Mouse (Mus musculus): ENCODE data around the gene Khdc1b. TPM values are rescaled to one million over a fixed set of nuclear protein-coding genes. Genes with fewer than 3 reads are reported as not detected.

Khdc1b gene
- polyA plus RNA-seq, 1 experiment from 2014 or later, result 0.17 TPM

- no peak overlapping the region for H3K4me3 ChIP-seq (ENCODE audit: low read depth, low read length)
- WGBS, result 20% methylated on average over 2 of the region's 2 CpGs
- no peaks in the 10 kb centered on the region for H3K27me3 ChIP-seq (ENCODE audit: control insufficient read depth, insufficient read depth, low read length)
- no peaks in the 10 kb centered on the region for H3K4me1 ChIP-seq (ENCODE audit: control insufficient read depth, insufficient read depth, low read length)
- H3K36me3 ChIP-seq (ENCODE audit: control insufficient read depth, insufficient read depth, low read length), result no peaks in the 10 kb centered on the region
- H3K9ac ChIP-seq (replicated peaks; ENCODE audit: low read depth, low read length), result no peak overlapping the region
- no peak overlapping the region for H3K4me2 ChIP-seq (ENCODE audit: low read depth, low read length)
- no peaks in the 10 kb centered on the region for H3K9me3 ChIP-seq (ENCODE audit: control insufficient read depth, low read length)
- ATAC-seq (ENCODE audit: low read depth), result peak; percentile 58; the same call in 1 of the 2 replicates
- H3K27ac ChIP-seq (ENCODE audit: low read depth, low read length), result no peak overlapping the region
These were observed 23.9 kb downstream of the Khdc1b start for GRCm38 (mm10) chr1:21407266-21407665.

GRCm38 (mm10) chr1:21411331-21412196, 28.2 kb downstream of the Khdc1b start:
- H3K4me2 ChIP-seq (ENCODE audit: low read depth, low read length), result no peak overlapping the region
- peak; percentile 90 for ATAC-seq (ENCODE audit: low read depth)

DNA sequence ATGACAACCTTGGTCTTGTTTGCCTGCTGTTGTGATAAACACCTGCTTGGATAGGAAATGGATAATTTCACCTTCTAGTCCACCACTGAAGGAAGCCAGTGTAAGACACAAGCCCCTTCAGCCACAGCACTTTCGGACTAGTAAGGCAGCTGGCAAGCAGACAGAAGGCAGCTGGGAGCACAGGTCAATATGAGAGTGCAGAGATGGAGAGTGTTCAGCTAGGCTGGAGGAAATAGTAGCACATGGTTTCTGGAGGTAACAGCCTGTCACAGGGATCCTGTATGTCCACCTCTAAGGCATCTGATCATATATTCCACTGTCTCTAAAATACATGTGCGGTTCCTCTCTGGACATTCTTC, 28.8 kb downstream of the Khdc1b start:
- H3K27me3 ChIP-seq (ENCODE audit: control insufficient read depth, insufficient read depth, low read length), result no peaks in the 10 kb centered on the region
- H3K9ac ChIP-seq (replicated peaks; ENCODE audit: low read depth, low read length), result no peak overlapping the region
- ATAC-seq (ENCODE audit: low read depth), result no peak
- no peak overlapping the region for H3K4me3 ChIP-seq (ENCODE audit: low read depth, low read length)
- 96% methylated on average over 2 of the region's 2 CpGs for WGBS
- H3K4me1 ChIP-seq (ENCODE audit: control insufficient read depth, insufficient read depth, low read length), result no peaks in the 10 kb centered on the region
- no peaks in the 10 kb centered on the region for H3K36me3 ChIP-seq (ENCODE audit: control insufficient read depth, insufficient read depth, low read length)
- H3K9me3 ChIP-seq (ENCODE audit: control insufficient read depth, low read length), result no peaks in the 10 kb centered on the region
- H3K4me2 ChIP-seq (ENCODE audit: low read depth, low read length), result no peak overlapping the region
- no peak overlapping the region for H3K27ac ChIP-seq (ENCODE audit: low read depth, low read length)

More at GRCm38 (mm10) chr1:21411331-21412196, 28.2 kb downstream of the Khdc1b start:
- WGBS, result 49% methylated on average over 18 of the region's 18 CpGs
- H3K4me3 ChIP-seq (ENCODE audit: low read depth, low read length), result no peak overlapping the region
- no peaks in the 10 kb centered on the region for H3K36me3 ChIP-seq (ENCODE audit: control insufficient read depth, insufficient read depth, low read length)
- H3K27me3 ChIP-seq (ENCODE audit: control insufficient read depth, insufficient read depth, low read length), result no peaks in the 10 kb centered on the region
- no peaks in the 10 kb centered on the region for H3K4me1 ChIP-seq (ENCODE audit: control insufficient read depth, insufficient read depth, low read length)
- H3K27ac ChIP-seq (ENCODE audit: low read depth, low read length), result no peak overlapping the region
- no peaks in the 10 kb centered on the region for H3K9me3 ChIP-seq (ENCODE audit: control insufficient read depth, low read length)
- H3K9ac ChIP-seq (replicated peaks; ENCODE audit: low read depth, low read length), result no peak overlapping the region

- no peak overlapping the region for H3K9ac ChIP-seq (replicated peaks; ENCODE audit: low read depth, low read length)
- H3K4me3 ChIP-seq (ENCODE audit: low read depth, low read length), result no peak overlapping the region
- H3K9me3 ChIP-seq (ENCODE audit: control insufficient read depth, low read length), result no peaks in the 10 kb centered on the region
- H3K36me3 ChIP-seq (ENCODE audit: control insufficient read depth, insufficient read depth, low read length), result no peaks in the 10 kb centered on the region
- H3K27me3 ChIP-seq (ENCODE audit: control insufficient read depth, insufficient read depth, low read length), result no peaks in the 10 kb centered on the region
- no peak for ATAC-seq (ENCODE audit: low read depth)
- no peak overlapping the region for H3K27ac ChIP-seq (ENCODE audit: low read depth, low read length)
- no peaks in the 10 kb centered on the region for H3K4me1 ChIP-seq (ENCODE audit: control insufficient read depth, insufficient read depth, low read length)
- no peak overlapping the region for H3K4me2 ChIP-seq (ENCODE audit: low read depth, low read length)
These were observed 36.0 kb downstream of the Khdc1b start for GRCm38 (mm10) chr1:21419370-21419769.

DNA sequence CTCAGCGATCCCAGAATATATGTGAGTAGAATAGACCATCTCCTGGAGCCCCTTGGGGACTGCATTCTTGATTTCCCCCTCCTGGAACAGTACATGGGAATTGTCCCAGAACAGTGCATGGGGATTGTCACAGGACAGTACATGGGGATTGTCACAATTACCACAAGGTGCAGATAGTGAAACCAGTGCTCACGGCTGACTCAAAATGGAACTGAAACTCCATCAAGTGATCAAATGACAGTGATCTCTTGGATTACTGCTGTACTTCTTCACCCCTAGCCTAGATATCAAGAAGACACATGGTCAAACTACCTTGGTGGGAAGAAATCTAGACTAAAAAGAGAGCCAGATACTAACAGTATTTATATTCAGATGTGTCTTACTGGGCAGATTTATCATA, 42.3 kb downstream of the Khdc1b start:
- Histone ChIP-seq H3K36me3 (ENCODE audit: control insufficient read depth, insufficient read depth, low read length) (no peaks in the 10 kb centered on the region), H3K27me3 (ENCODE audit: control insufficient read depth, insufficient read depth, low read length) (no peaks in the 10 kb centered on the region), H3K4me3 (ENCODE audit: low read depth, low read length) (no peak overlapping the region), H3K9me3 (ENCODE audit: control insufficient read depth, low read length) (no peaks in the 10 kb centered on the region), H3K4me1 (ENCODE audit: control insufficient read depth, insufficient read depth, low read length) (no peaks in the 10 kb centered on the region), H3K9ac (replicated peaks; ENCODE audit: low read depth, low read length) (no peak overlapping the region), H3K27ac (ENCODE audit: low read depth, low read length) (no peak overlapping the region), H3K4me2 (ENCODE audit: low read depth, low read length) (no peak overlapping the region)
- no peak for ATAC-seq (ENCODE audit: low read depth)
- WGBS, result 92% methylated on average over 2 of the region's 2 CpGs

- no peaks in the 10 kb centered on the region for H3K4me1 ChIP-seq (ENCODE audit: control insufficient read depth, insufficient read depth, low read length)
- H3K4me2 ChIP-seq (ENCODE audit: low read depth, low read length), result no peak overlapping the region
- ATAC-seq (ENCODE audit: low read depth), result no peak
- no peaks in the 10 kb centered on the region for H3K27me3 ChIP-seq (ENCODE audit: control insufficient read depth, insufficient read depth, low read length)
- WGBS, result 77% methylated on average over 4 of the region's 4 CpGs
- H3K27ac ChIP-seq (ENCODE audit: low read depth, low read length), result no peak overlapping the region
- H3K9ac ChIP-seq (replicated peaks; ENCODE audit: low read depth, low read length), result no peak overlapping the region
- H3K4me3 ChIP-seq (ENCODE audit: low read depth, low read length), result no peak overlapping the region
- no peaks in the 10 kb centered on the region for H3K36me3 ChIP-seq (ENCODE audit: control insufficient read depth, insufficient read depth, low read length)
- H3K9me3 ChIP-seq (ENCODE audit: control insufficient read depth, low read length), result no peaks in the 10 kb centered on the region
These were observed 44.7 kb downstream of the Khdc1b start for GRCm38 (mm10) chr1:21428079-21428478.

DNA sequence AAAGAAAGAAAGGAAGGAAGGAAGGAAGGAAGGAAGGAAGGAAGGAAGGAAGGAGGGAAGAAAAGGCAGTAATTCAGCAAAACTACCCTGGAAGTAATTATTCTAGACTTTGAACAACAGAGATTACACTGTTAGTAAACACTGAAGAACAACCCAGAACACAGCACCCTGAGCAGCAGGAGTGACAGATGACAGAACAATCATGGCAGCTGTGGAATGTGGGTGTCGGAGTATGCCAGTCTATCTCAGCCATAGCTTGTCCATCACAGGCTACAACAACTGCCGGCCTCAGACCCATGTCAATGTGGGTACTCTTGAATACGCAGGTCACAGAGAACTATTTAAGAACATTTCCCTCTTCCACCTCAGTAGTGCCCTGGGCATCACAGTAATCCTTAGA, 48.3 kb downstream of the Khdc1b start:
- Histone ChIP-seq H3K9me3 (ENCODE audit: control insufficient read depth, low read length) (no peaks in the 10 kb centered on the region), H3K36me3 (ENCODE audit: control insufficient read depth, insufficient read depth, low read length) (no peaks in the 10 kb centered on the region), H3K27me3 (ENCODE audit: control insufficient read depth, insufficient read depth, low read length) (no peaks in the 10 kb centered on the region), H3K9ac (replicated peaks; ENCODE audit: low read depth, low read length) (no peak overlapping the region), H3K4me2 (ENCODE audit: low read depth, low read length) (no peak overlapping the region), H3K4me3 (ENCODE audit: low read depth, low read length) (no peak overlapping the region), H3K27ac (ENCODE audit: low read depth, low read length) (no peak overlapping the region), H3K4me1 (ENCODE audit: control insufficient read depth, insufficient read depth, low read length) (no peaks in the 10 kb centered on the region)
- no peak for ATAC-seq (ENCODE audit: low read depth)
- WGBS, result 98% methylated on average over 3 of the region's 3 CpGs

GRCm38 (mm10) chr1:21434853-21435252, 51.5 kb downstream of the Khdc1b start:
- H3K4me2 ChIP-seq (ENCODE audit: low read depth, low read length), result no peak overlapping the region
- no peak for ATAC-seq (ENCODE audit: low read depth)
- H3K36me3 ChIP-seq (ENCODE audit: control insufficient read depth, insufficient read depth, low read length), result no peaks in the 10 kb centered on the region
- H3K27ac ChIP-seq (ENCODE audit: low read depth, low read length), result no peak overlapping the region
- H3K9ac ChIP-seq (replicated peaks; ENCODE audit: low read depth, low read length), result no peak overlapping the region
- no peaks in the 10 kb centered on the region for H3K9me3 ChIP-seq (ENCODE audit: control insufficient read depth, low read length)
- no peaks in the 10 kb centered on the region for H3K27me3 ChIP-seq (ENCODE audit: control insufficient read depth, insufficient read depth, low read length)
- no peaks in the 10 kb centered on the region for H3K4me1 ChIP-seq (ENCODE audit: control insufficient read depth, insufficient read depth, low read length)
- 75% methylated on average over 3 of the region's 3 CpGs for WGBS
- H3K4me3 ChIP-seq (ENCODE audit: low read depth, low read length), result no peak overlapping the region

Data from neural tube, embryonic 14.5 days (tissue).